Mouse (Mus musculus) monocyte, adult 2 months (primary cell): ENCODE measurements at regions not wholly inside any gene's neighbourhood (a gene's known extent, or its start where the extent isn't known, plus 50 kb on each side); places are given as distances from the start of the nearest gene placed in this dataset.

Source experiments
- DNase-seq, 2 experiments: peaks; one replicate each; pipeline ENCODE4 v3.0.0; 2022; ENCODE audit warnings: low spot score in 2 of 2, low read depth in 1 of 2

- DNase-seq = no peak
Measured at GRCm38 (mm10) chr2:78159877-78160485, 213.8 kb upstream of the Cwc22 start.

DNA sequence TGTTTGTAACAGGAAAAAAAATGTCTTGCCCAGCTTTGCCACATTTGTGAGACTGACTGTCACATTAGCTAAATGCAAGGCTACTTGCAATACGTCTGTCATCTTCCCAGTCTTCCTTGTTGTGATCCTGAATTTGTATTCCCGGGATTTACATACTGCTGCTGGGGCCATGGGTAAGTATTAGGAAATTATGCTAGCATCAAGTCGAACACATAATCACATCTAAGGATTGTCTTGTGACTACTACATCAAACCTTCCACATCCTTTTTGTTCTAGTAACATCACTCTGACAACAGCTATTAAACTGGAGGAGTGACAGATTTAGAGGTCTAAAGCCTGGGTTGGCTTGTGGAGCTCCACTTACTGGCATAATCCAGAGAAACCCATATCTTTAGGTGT lies 164.2 kb upstream of the Cwc22 start:
- DNase-seq = no peak

- no peak for DNase-seq
Measured at GRCm38 (mm10) chr2:78095536-78095935, 149.4 kb upstream of the Cwc22 start.

- DNase-seq = no peak
Measured at GRCm38 (mm10) chr2:78094921-78095320, 148.7 kb upstream of the Cwc22 start.

DNA sequence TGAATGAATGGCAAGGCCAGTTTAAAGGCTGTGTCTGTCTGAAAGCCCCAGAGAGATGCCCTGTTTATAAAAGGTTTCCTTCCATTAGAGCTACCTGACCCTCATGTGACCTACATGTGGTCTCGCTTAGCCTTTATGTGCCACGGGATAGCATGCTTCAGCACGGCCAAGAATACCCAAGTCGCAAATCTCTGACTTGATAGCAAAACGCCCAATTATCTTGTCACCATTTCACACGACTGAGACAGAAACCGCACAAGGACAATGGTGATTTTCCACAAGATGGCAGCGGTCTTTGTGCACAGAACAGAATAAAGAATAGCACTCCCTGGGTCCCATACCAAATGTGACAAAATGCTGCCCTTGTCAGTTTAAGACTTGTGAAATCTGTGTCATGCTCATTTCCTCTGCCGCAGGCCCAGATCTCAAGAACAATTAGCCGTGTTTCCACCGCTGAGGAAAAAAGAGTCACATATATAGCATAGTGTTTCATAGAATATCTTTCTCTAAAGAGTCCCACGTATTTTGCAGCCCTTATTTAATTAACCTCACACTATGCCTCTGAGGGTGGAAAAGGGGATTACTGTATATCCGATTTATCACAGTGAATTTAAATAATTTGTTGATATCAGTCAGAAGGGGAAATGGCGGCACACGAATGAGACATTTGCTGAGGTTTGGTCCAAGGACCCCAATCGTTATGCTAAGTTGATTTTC lies 118.3 kb upstream of the Cwc22 start:
- no peak for DNase-seq

DNA sequence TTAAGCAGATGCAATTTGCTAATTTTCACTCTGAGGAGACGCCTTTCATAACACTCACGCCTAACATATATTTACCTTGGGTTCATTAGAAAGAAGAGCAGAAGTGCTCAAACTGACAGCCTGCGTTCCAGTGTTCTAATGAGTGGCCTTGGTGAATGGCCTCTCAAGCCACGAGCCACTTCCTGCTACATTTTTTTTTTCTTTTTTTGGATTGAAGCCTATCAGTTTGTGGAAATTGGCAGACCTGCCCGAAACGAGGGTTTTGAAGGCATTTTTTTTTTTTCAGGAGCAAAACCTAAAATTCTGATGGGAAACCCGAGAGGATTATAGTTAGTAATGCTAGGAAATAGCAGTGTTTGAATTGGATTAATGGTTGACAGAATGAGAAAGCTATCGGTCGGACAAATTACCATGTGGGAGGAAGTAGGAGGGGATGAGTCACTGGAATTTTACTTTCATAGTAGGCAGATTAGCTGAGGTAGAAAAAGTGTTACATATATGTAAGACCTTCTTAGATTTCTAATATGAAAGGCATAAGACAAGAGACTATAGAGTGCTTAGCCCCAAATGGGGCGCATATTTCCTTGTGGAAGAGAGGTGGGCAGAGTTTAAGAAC lies 113.7 kb upstream of the Cwc22 start:
- DNase-seq = no peak

DNA sequence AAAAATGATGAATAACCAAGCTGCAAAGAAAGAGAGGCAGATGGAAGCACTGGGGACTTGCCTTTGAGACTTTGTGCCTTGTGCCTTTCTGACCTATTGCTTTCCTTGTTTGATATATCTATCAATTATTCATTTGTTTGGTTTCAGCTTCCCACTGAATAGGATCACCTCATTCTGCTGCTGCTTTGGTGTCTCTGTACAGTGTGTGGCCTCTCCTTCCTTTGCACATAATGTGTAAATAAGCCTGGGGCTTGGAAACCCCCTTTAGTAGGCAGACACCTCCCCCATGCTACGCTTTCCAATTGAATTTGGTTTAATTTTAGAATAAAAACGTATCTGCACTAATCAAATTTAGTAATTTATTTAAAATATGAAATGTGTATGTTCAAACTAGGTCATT lies 112.8 kb upstream of the Cwc22 start:
- no peak for DNase-seq

- no peak for DNase-seq
Measured at GRCm38 (mm10) chr2:78053910-78054309, 107.7 kb upstream of the Cwc22 start.

DNA sequence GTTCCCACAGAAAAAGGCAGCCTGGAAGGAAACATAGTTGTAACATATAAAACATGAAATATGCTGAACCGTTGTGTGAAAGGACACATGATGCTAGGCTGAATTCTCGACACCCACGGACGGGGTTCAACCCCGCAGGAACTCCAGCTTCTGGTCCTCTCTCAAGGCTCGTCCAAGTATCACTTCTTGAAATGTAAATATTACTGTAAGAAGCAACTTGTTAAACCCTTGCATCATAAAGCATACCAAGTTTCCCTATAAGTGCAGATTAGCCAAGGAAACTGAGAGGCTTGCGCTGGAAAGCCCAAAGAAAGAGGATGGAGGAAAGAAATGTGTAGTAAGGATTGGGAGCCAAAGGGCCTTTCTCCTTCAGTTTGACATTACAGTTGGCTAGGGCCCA lies 104.4 kb upstream of the Cwc22 start:
- no peak for DNase-seq

DNA sequence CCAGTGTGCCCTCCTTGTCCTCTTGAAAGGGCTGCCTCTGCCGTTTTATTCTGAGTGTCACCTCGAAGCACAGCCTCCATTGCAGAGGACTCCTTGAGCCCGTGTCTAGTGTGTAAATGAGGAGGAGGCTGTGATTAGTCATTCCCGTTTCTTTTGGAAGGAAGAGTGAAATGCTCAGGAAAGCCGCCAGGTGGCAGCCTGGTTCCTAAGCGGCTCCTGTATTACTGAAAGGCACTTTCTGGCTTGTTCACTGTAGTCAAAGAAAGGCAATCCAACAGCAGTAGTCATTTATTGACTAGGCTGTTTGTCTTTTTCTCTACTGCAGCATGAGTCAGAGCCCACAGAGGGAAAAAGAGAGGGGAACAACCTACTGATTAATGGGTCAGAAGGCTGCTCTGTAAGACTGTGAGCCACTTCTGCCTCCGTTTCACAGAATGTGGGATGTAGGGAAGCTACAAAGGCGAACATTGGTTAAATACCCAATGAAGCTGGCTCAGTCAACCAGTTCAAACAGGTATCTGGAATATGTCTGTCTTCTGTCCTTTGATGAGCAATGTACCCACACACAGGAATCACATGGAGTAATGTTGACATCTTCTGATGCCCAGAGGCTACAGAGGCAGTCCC lies 103.2 kb upstream of the Cwc22 start:
- DNase-seq = peak in 1 of 2 experiments; percentile 19

DNA sequence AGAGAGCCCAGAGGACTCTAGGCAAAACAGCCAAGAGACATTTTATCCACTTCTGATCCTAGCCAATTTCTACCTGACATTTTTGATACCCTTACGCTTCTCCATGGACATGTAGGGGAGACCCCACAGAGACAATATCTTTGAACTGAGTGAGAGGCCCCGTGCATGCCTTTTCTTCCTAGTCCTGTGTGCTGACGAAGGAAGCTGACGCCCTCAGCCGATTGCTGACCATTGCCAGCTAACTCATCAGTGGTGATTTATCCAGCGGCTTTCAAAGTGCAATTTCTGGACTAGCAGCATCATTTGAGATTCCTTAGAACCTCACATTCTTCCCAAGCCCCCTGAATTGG lies 102.5 kb upstream of the Cwc22 start:
- DNase-seq = no peak

- no peak for DNase-seq
Measured at GRCm38 (mm10) chr2:78048030-78048705, 102.0 kb upstream of the Cwc22 start.

DNA sequence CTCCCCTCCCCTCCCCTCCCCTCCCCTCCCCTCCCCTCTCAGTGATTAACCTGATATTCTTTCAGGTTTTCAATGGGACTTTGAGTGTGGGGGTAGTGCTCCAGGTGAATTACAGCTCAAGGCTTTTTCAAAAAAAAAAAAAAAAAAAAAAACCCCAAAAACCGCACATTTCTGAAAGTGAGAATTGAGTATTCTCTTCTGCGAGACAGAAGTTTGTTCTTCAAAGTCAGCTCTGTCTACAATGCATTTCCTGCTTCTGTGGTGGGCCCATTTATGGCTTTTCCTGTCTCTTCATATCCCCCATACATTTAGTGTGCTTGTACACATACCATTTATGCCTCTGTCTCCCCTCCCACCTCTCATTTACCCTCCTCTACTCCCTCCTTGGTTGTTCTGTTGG lies 81.1 kb upstream of the Cwc22 start:
- no peak for DNase-seq

DNA sequence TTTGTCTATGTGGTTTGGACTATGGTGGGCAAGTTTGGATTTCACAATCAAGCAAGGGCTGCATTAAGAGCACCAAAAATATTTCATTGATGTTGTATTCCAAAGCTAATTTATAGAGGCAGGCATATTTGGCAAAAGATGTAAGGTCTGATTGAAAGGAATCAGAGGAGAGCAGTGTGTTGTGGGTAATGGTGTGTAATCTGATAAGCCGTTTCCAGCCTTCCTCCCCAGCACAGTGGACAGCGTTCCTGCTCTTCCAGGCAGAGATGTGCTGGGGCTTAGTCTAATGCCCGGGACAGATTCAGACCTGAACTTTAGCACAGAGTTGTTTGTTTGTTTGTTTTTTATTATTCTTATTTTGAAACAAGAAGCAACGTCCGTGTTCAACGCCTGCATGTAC lies 80.6 kb upstream of the Cwc22 start:
- no peak for DNase-seq

- DNase-seq = no peak
Measured at GRCm38 (mm10) chr2:78025651-78026435, 79.7 kb upstream of the Cwc22 start.

GRCm38 (mm10) chr2:78024981-78025565 lies 78.9 kb upstream of the Cwc22 start:
- no peak for DNase-seq

DNA sequence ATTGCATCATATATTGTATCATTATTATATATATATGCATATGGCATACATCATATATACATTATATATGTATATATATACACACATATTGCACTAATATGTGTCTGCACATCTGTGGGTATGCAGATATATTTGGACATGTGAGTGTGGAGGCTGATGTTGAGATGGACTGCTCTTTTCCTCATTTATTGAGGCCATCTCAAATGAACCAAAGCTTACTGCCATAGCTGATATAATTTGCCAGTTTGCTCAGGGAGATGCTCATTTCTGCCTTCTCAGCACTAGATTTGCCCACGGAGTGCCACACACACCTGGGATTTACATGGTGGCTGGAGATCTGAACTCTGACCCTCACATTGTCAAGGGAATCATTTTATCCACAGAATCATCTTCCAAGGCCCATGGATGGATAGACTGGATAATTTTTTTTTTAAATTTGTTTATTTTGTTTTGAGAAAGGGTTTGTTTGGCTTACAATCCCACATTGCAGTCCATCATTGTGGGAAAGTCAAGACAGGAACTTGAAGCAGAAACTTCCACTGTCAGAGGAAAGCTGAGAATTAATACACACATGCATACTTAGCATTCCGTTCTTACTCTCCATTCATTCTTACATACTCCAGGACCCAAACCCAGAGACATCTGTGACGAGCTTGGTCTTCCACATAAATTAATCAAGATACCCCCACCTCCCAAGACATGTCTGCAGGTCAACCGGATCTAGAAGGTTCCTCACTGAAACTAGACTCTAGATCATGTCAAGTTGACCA lies 77.9 kb upstream of the Cwc22 start:
- no peak for DNase-seq

- no peak for DNase-seq
Measured at GRCm38 (mm10) chr2:78023416-78023815, 77.2 kb upstream of the Cwc22 start.

- no peak for DNase-seq
Measured at GRCm38 (mm10) chr2:78022756-78023155, 76.6 kb upstream of the Cwc22 start.

GRCm38 (mm10) chr2:78021905-78022304 lies 75.7 kb upstream of the Cwc22 start:
- no peak for DNase-seq
